Mouse (Mus musculus) liver, embryonic 14.5 days (tissue): ENCODE measurements around the gene Srxn1.

Experiments
- CTCF ChIP-seq: IDR thresholded peaks from 2 replicates; pipeline ENCODE4 v1.5.1; 2016; ENCODE audit warnings: antibody characterized with exemption, low read depth, control low read depth
- EP300 ChIP-seq: IDR thresholded peaks from 2 replicates; pipeline ENCODE4 v1.6.1; 2016; ENCODE audit warnings: antibody characterized with exemption, low read depth

GRCm38 (mm10) chr2:152057252-152057563 lies 48.1 kb upstream of the Srxn1 start:
- TF ChIP-seq CTCF = no peak
- TF ChIP-seq EP300 = no peak
